Mouse (Mus musculus) liver, embryonic 13.5 days (tissue): ENCODE measurements at regions not wholly inside any gene's neighbourhood (a gene's known extent, or its start where the extent isn't known, plus 50 kb on each side); places are given as distances from the start of the nearest gene placed in this dataset.
A peak's percentile ranks its signal among the peaks of the same experiment; 100 is the strongest.

Experiments used
- ATAC-seq: fragments of 200-750 bp; cut with Nextera tagmentation; 2 replicates; pipeline ENCODE4 v1.8.0; 2017; ENCODE audit warnings: low read depth, mild to moderate bottlenecking, moderate number of reproducible peaks, moderate library complexity
- DNase-seq: peaks from one replicate; pipeline ENCODE4 v3.0.0; 2022
- H3K27ac ChIP-seq: fragments of 300-500 bp; sonication (generic); 2 replicates; pipeline ENCODE4 v1.5.1; 2015; ENCODE audit warnings: moderate library complexity, mild to moderate bottlenecking, inconsistent platforms
- H3K27me3 ChIP-seq: fragments of 300-500 bp; sonication (generic); 2 replicates; pipeline ENCODE4 v1.6.1; 2015; ENCODE audit warnings: mild to moderate bottlenecking, inconsistent platforms
- H3K36me3 ChIP-seq: fragments of 300-500 bp; sonication (generic); 2 replicates; pipeline ENCODE4 v1.6.1; 2015; ENCODE audit warnings: mild to moderate bottlenecking, inconsistent platforms
- H3K4me1 ChIP-seq: fragments of 300-500 bp; sonication (generic); replicated peaks from 2 replicates; pipeline ENCODE4 v1.6.1; 2015; ENCODE audit warnings: inconsistent platforms
- H3K4me2 ChIP-seq: fragments of 300-500 bp; sonication (generic); 2 replicates; pipeline ENCODE4 v1.6.1; 2015; ENCODE audit warnings: inconsistent platforms, mild to moderate bottlenecking, moderate library complexity
- H3K4me3 ChIP-seq: fragments of 300-500 bp; sonication (generic); replicated peaks from 2 replicates; pipeline ENCODE4 v1.5.1; 2015; ENCODE audit warnings: mild to moderate bottlenecking, inconsistent platforms
- H3K9ac ChIP-seq: fragments of 300-500 bp; sonication (generic); 2 replicates; pipeline ENCODE4 v1.6.1; 2015; ENCODE audit warnings: mild to moderate bottlenecking, inconsistent platforms
- H3K9me3 ChIP-seq: fragments of 300-500 bp; sonication (generic); replicated peaks from 2 replicates; pipeline ENCODE4 v1.6.1; 2016; ENCODE audit warnings: inconsistent platforms
- WGBS: fragments of 180-500 bp; shearing (Covaris S2); methylation state at CpG from one replicate; pipeline ENCODE4 v1.1.7; 2015; ENCODE audit not compliant: insufficient replicate concordance; 5-methylcytosine and 5-hydroxymethylcytosine counted together

GRCm38 (mm10) chr17:85881636-85882170 lies 193.6 kb upstream of the Six2 start:
- ATAC-seq (no peak), DNase-seq (no peak)
- Histone ChIP-seq H3K36me3 (no peaks in the 10 kb centered on the region), H3K9me3 (no peaks in the 10 kb centered on the region), H3K4me3 (no peak overlapping the region), H3K27me3 (peaks cover 15% of the 10 kb centered on the region), H3K4me2 (no peak overlapping the region), H3K9ac (no peak overlapping the region), H3K27ac (no peak overlapping the region), H3K4me1 (no peaks in the 10 kb centered on the region)
- 64% methylated on average over 8 of the region's 8 CpGs for WGBS

GRCm38 (mm10) chr17:85881046-85881445 lies 193.0 kb upstream of the Six2 start:
- Histone ChIP-seq H3K36me3 (no peaks in the 10 kb centered on the region), H3K4me2 (no peak overlapping the region), H3K9me3 (no peaks in the 10 kb centered on the region), H3K4me3 (no peak overlapping the region), H3K4me1 (no peaks in the 10 kb centered on the region), H3K27me3 (peaks cover 11% of the 10 kb centered on the region; the same call in 1 of the 2 replicates), H3K9ac (no peak overlapping the region), H3K27ac (no peak overlapping the region)
- ATAC-seq (no peak), DNase-seq (no peak)
- WGBS = 67% methylated on average over 5 of the region's 5 CpGs

GRCm38 (mm10) chr17:85877426-85877825 lies 189.4 kb upstream of the Six2 start:
- Histone ChIP-seq H3K36me3 (no peaks in the 10 kb centered on the region), H3K4me3 (no peak overlapping the region), H3K4me2 (no peak overlapping the region), H3K4me1 (0 out of 2 replicates have a peak, but pooled peaks cover 3% of the 10 kb centered on the region), H3K9ac (no peak overlapping the region), H3K27me3 (peaks cover 38% of the 10 kb centered on the region), H3K27ac (no peak overlapping the region), H3K9me3 (no peaks in the 10 kb centered on the region)
- DNase-seq (peak; percentile 15), ATAC-seq (no peak)
- 28% methylated on average over 3 of the region's 3 CpGs for WGBS

GRCm38 (mm10) chr17:85876853-85877252 lies 188.8 kb upstream of the Six2 start:
- Histone ChIP-seq H3K36me3 (no peaks in the 10 kb centered on the region), H3K27me3 (peaks cover 38% of the 10 kb centered on the region), H3K4me2 (no peak overlapping the region), H3K9me3 (no peaks in the 10 kb centered on the region), H3K4me1 (0 out of 2 replicates have a peak, but pooled peaks cover 3% of the 10 kb centered on the region), H3K4me3 (no peak overlapping the region), H3K9ac (no peak overlapping the region), H3K27ac (no peak overlapping the region)
- no peak for ATAC-seq
- 35% methylated on average over 10 of the region's 10 CpGs for WGBS
- no peak for DNase-seq

GRCm38 (mm10) chr17:85873853-85874586 lies 185.9 kb upstream of the Six2 start:
- DNase-seq (peak; percentile 7), ATAC-seq (no peak)
- Histone ChIP-seq H3K9ac (no peak overlapping the region), H3K9me3 (no peaks in the 10 kb centered on the region), H3K4me2 (no peak overlapping the region), H3K27ac (no peak overlapping the region), H3K4me3 (no peak overlapping the region), H3K27me3 (peaks cover 33% of the 10 kb centered on the region), H3K36me3 (no peaks in the 10 kb centered on the region), H3K4me1 (0 out of 2 replicates have a peak, but pooled peaks cover 3% of the 10 kb centered on the region)
- WGBS = 7% methylated on average over 13 of the region's 13 CpGs

GRCm38 (mm10) chr17:85872903-85873413 lies 184.9 kb upstream of the Six2 start:
- no peaks in the 10 kb centered on the region for H3K36me3 ChIP-seq
- H3K27me3 ChIP-seq = peaks cover 33% of the 10 kb centered on the region
- H3K4me1 ChIP-seq = 0 out of 2 replicates have a peak, but pooled peaks cover 3% of the 10 kb centered on the region
- DNase-seq (no peak), ATAC-seq (no peak)
- no peaks in the 10 kb centered on the region for H3K9me3 ChIP-seq
- 27% methylated on average over 6 of the region's 6 CpGs for WGBS
- H3K27ac ChIP-seq = no peak overlapping the region
- no peak overlapping the region for H3K4me2 ChIP-seq
- H3K9ac ChIP-seq = no peak overlapping the region
- no peak overlapping the region for H3K4me3 ChIP-seq

- H3K27ac ChIP-seq = no peak overlapping the region
- H3K9ac ChIP-seq = no peak overlapping the region
- H3K36me3 ChIP-seq = no peaks in the 10 kb centered on the region
- H3K27me3 ChIP-seq = peaks cover 31% of the 10 kb centered on the region
- H3K4me2 ChIP-seq = no peak overlapping the region
- 49% methylated on average over 8 of the region's 8 CpGs for WGBS
- no peak overlapping the region for H3K4me3 ChIP-seq
- H3K4me1 ChIP-seq = 0 out of 2 replicates have a peak, but pooled peaks cover 3% of the 10 kb centered on the region
- no peaks in the 10 kb centered on the region for H3K9me3 ChIP-seq
- ATAC-seq (no peak), DNase-seq (no peak)
These were observed 182.3 kb upstream of the Six2 start for GRCm38 (mm10) chr17:85870406-85870805.

- no peak for DNase-seq
- Histone ChIP-seq H3K27ac (no peak overlapping the region), H3K4me1 (0 out of 2 replicates have a peak, but pooled peaks cover 1% of the 10 kb centered on the region), H3K9me3 (no peaks in the 10 kb centered on the region), H3K36me3 (no peaks in the 10 kb centered on the region), H3K4me2 (no peak overlapping the region), H3K9ac (no peak overlapping the region), H3K27me3 (peaks cover 19% of the 10 kb centered on the region; the same call in 1 of the 2 replicates), H3K4me3 (no peak overlapping the region)
- no peak for ATAC-seq
- WGBS = 57% methylated on average over 5 of the region's 5 CpGs
These were observed 181.1 kb upstream of the Six2 start for GRCm38 (mm10) chr17:85869179-85869578.

- H3K27me3 ChIP-seq = peaks cover 8% of the 10 kb centered on the region; the same call in 1 of the 2 replicates
- DNase-seq = no peak
- H3K36me3 ChIP-seq = no peaks in the 10 kb centered on the region
- H3K4me3 ChIP-seq = no peak overlapping the region
- H3K4me2 ChIP-seq = no peak overlapping the region
- no peaks in the 10 kb centered on the region for H3K4me1 ChIP-seq
- no peak overlapping the region for H3K9ac ChIP-seq
- WGBS = 66% methylated on average over 12 of the region's 12 CpGs
- no peaks in the 10 kb centered on the region for H3K9me3 ChIP-seq
- no peak overlapping the region for H3K27ac ChIP-seq
- ATAC-seq = no peak
These were observed 180.0 kb upstream of the Six2 start for GRCm38 (mm10) chr17:85867945-85868616.

GRCm38 (mm10) chr17:85866581-85866980 lies 178.5 kb upstream of the Six2 start:
- 0 out of 2 replicates have a peak, but pooled peaks cover 2% of the 10 kb centered on the region for H3K27me3 ChIP-seq
- no peak overlapping the region for H3K4me3 ChIP-seq
- no peaks in the 10 kb centered on the region for H3K9me3 ChIP-seq
- no peak overlapping the region for H3K4me2 ChIP-seq
- no peaks in the 10 kb centered on the region for H3K36me3 ChIP-seq
- 68% methylated on average over 3 of the region's 3 CpGs for WGBS
- H3K27ac ChIP-seq = no peak overlapping the region
- no peaks in the 10 kb centered on the region for H3K4me1 ChIP-seq
- no peak overlapping the region for H3K9ac ChIP-seq
- ATAC-seq (no peak), DNase-seq (no peak)

- Histone ChIP-seq H3K4me3 (no peak overlapping the region), H3K9ac (no peak overlapping the region), H3K9me3 (no peaks in the 10 kb centered on the region), H3K4me1 (no peaks in the 10 kb centered on the region), H3K27ac (no peak overlapping the region), H3K27me3 (0 out of 2 replicates have a peak, but pooled peaks cover 2% of the 10 kb centered on the region), H3K4me2 (no peak overlapping the region), H3K36me3 (no peaks in the 10 kb centered on the region)
- WGBS = 76% methylated on average over 4 of the region's 4 CpGs
- ATAC-seq (no peak), DNase-seq (no peak)
These were observed 177.9 kb upstream of the Six2 start for GRCm38 (mm10) chr17:85865940-85866339.
